Mouse (Mus musculus): Measurements from ENCODE around the gene Arhgap27. TPM values are rescaled to one million over a fixed set of nuclear protein-coding genes. Genes with fewer than 3 reads are reported as not detected.

The Arhgap27 gene
- polyA plus RNA-seq, 1 experiment from 2014 or later: 16.9 TPM

DNA sequence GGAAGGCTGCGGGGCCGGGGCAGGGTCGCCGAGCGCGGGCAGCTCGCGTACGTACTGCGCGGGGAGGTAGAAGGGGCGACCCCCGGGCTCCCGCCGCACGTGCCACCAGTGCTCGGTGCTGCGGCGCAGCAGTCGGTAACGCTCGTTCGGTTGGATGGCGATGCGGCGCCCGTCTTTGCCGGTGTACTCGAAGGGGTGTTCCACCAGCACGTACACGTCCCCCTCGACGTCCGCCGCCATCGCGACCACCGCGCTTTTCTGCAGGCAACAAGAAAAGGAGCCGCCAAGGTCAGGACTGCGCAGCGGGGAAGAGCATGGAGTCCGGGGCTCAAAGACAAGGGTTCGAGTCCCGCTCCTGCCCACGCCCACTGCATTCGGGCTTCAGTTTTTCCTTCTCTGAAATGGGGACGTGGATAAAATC lies 2.8 kb downstream of the Arhgap27 start:
- Histone ChIP-seq H3K4me3 (ENCODE audit: low read depth, low read length) (peak overlapping the region; percentile 49), H3K4me1 (replicated peaks; ENCODE audit: control insufficient read depth, insufficient read depth, low read length) (peaks cover 22% of the 10 kb centered on the region; the same call in 1 of the 2 replicates), H3K27ac (ENCODE audit: low read depth, low read length) (peak overlapping the region; percentile 41; the same call in 1 of the 2 replicates), H3K27me3 (replicated peaks; ENCODE audit: control insufficient read depth, insufficient read depth, low read length) (peaks cover 3% of the 10 kb centered on the region; the same call in 1 of the 2 replicates), H3K4me2 (replicated peaks; ENCODE audit: low read depth) (peak overlapping the region; percentile 91), H3K36me3 (ENCODE audit: control insufficient read depth, insufficient read depth) (no peaks in the 10 kb centered on the region), H3K9me3 (ENCODE audit: control insufficient read depth) (no peaks in the 10 kb centered on the region), H3K9ac (ENCODE audit: low read depth, low read length) (peak overlapping the region; percentile 57)
- TF ChIP-seq CTCF (IDR thresholded peaks at IDR 0.05; ENCODE audit: low read depth): no peak
- no peak for ATAC-seq
- 3% methylated on average over 47 of the region's 48 CpGs for WGBS

DNA sequence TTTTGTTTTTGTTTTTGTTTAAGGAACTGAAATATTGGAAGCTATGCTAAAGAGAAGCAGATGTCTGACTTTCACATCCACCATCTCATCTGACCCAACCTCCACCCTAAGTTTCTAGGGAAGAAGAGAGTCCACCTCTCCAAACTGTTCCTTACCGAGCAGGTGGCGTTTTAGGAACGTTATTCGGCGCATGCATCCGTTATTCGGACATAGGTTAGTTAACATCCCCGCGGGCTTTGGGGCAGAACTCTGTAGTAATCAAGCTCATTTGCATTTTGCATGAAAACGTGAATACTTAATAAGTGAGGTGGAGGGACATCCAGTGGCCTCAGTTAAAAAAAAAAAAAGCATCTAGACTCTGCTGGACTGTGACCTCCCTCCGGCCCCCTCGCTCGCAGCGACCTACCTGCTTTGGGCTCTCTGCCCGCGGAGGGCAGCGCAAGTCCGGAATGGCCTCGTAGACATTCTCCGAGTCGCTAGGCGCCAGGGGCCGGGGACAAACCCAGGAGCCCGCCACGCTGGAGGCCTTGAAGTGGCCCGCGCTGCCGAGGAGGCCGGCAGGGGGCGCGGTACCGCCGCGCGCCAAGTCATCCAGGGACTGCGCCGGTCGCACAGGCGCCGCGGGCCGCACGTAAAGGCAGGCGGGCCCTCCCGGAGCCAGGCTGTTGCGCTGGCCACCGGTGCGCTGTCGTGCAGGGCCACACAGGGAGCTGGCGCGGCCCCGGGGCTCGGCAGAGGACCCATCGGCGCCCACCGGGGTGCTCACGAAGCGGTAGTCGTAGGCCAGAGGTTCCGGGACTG lies 3.5 kb downstream of the Arhgap27 start:
- Histone ChIP-seq H3K9ac (ENCODE audit: low read depth, low read length) (peak overlapping the region; percentile 57), H3K4me2 (replicated peaks; ENCODE audit: low read depth) (peak overlapping the region; percentile 91), H3K27me3 (replicated peaks; ENCODE audit: control insufficient read depth, insufficient read depth, low read length) (peaks cover 3% of the 10 kb centered on the region; the same call in 1 of the 2 replicates), H3K4me3 (ENCODE audit: low read depth, low read length) (peak overlapping the region; percentile 49), H3K27ac (ENCODE audit: low read depth, low read length) (peak overlapping the region; percentile 41; the same call in 1 of the 2 replicates), H3K4me1 (replicated peaks; ENCODE audit: control insufficient read depth, insufficient read depth, low read length) (peaks cover 22% of the 10 kb centered on the region; the same call in 1 of the 2 replicates), H3K9me3 (ENCODE audit: control insufficient read depth) (no peaks in the 10 kb centered on the region), H3K36me3 (ENCODE audit: control insufficient read depth, insufficient read depth) (no peaks in the 10 kb centered on the region)
- WGBS: 4% methylated on average over 60 of the region's 60 CpGs
- peak; percentile 95 for TF ChIP-seq CTCF (IDR thresholded peaks at IDR 0.05; ENCODE audit: low read depth)
- peak; percentile 23 for ATAC-seq

DNA sequence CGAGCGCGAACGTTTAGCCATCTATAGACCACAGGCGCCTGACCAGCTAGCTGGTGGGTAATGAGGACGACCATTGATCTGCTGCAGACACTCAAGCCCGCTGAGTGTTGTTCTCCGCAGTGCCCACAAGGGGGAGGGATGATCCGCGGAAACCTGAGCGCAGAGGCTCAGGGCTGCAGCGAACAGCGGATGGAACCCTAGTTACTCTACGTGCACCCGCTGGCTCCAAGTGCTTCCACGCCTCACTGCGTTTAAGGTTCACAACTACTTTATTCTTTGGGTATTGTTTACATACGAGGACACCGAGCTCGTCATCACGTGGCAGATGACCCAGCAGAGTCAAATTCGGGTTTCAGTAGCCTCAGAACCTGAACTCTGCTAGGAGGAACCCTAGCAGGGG lies 4.4 kb downstream of the Arhgap27 start:
- no peaks in the 10 kb centered on the region for H3K9me3 ChIP-seq (ENCODE audit: control insufficient read depth)
- no peak overlapping the region for H3K9ac ChIP-seq (ENCODE audit: low read depth, low read length)
- H3K4me1 ChIP-seq (replicated peaks; ENCODE audit: control insufficient read depth, insufficient read depth, low read length): peaks cover 22% of the 10 kb centered on the region; the same call in 1 of the 2 replicates

DNA sequence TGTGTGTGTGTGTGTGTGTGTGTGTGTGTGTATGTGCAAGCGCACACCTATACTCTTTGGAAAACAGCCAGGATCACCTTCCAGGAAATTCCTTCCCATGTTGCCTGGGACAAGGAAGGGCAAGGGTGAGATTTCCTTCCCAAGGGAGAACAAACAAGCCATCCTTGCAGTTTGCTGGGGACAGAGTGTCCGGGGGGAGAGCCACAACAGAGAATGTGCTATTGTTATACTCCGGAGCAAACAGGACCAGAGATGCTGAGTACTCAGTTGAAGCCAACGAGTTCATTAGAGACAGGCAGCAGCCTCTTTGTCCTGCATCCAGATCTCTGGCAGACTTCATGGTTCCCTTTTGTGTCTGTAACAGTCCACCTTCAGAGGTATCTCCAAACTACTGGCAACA lies 5.2 kb downstream of the Arhgap27 start:
- peaks cover 22% of the 10 kb centered on the region; the same call in 1 of the 2 replicates for H3K4me1 ChIP-seq (replicated peaks; ENCODE audit: control insufficient read depth, insufficient read depth, low read length)
- peaks cover 3% of the 10 kb centered on the region; the same call in 1 of the 2 replicates for H3K27me3 ChIP-seq (replicated peaks; ENCODE audit: control insufficient read depth, insufficient read depth, low read length)
- no peaks in the 10 kb centered on the region for H3K9me3 ChIP-seq (ENCODE audit: control insufficient read depth)
- H3K27ac ChIP-seq (ENCODE audit: low read depth, low read length): peak overlapping the region; percentile 8; the same call in 1 of the 2 replicates
- TF ChIP-seq CTCF (IDR thresholded peaks at IDR 0.05; ENCODE audit: low read depth): no peak
- H3K4me2 ChIP-seq (replicated peaks; ENCODE audit: low read depth): peak overlapping the region; percentile 91
- H3K4me3 ChIP-seq (ENCODE audit: low read depth, low read length): no peak overlapping the region
- no peak overlapping the region for H3K9ac ChIP-seq (ENCODE audit: low read depth, low read length)
- ATAC-seq: peak; percentile 5; the same call in 1 of the 2 replicates
- WGBS: 36% methylated on average over 4 of the region's 4 CpGs
- H3K36me3 ChIP-seq (ENCODE audit: control insufficient read depth, insufficient read depth): no peaks in the 10 kb centered on the region

More for the DNA sequence above, 4.4 kb downstream of the Arhgap27 start:
- Histone ChIP-seq H3K36me3 (ENCODE audit: control insufficient read depth, insufficient read depth) (no peaks in the 10 kb centered on the region), H3K4me3 (ENCODE audit: low read depth, low read length) (peak overlapping the region; percentile 16; the same call in 1 of the 2 replicates), H3K27ac (ENCODE audit: low read depth, low read length) (no peak overlapping the region), H3K4me2 (replicated peaks; ENCODE audit: low read depth) (peak overlapping the region; percentile 91), H3K27me3 (replicated peaks; ENCODE audit: control insufficient read depth, insufficient read depth, low read length) (peaks cover 3% of the 10 kb centered on the region; the same call in 1 of the 2 replicates)
- no peak for ATAC-seq
- WGBS: 1% methylated on average over 22 of the region's 22 CpGs
- peak; percentile 92 for TF ChIP-seq CTCF (IDR thresholded peaks at IDR 0.05; ENCODE audit: low read depth)

DNA sequence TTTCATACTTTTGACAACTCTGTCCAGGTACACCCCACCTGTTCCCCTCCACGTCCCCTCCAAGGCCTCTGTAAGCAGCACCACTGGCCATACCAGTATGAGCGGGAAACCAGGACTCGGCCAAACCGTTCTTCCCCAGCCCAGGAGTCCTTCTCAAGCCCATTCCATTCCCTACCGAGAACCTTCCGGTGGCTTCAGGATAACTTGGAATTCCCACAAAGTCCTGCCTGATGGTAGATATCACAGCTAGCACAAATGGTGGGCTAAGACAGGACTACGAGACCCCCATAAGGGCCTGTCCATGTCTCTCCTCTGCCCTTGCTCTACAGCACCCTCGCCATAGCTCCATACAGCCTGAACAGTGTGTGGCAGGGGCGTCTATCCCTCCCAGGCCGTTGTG lies 5.8 kb downstream of the Arhgap27 start:
- no peak for TF ChIP-seq CTCF (IDR thresholded peaks at IDR 0.05; ENCODE audit: low read depth)
- Histone ChIP-seq H3K4me1 (replicated peaks; ENCODE audit: control insufficient read depth, insufficient read depth, low read length) (peaks cover 22% of the 10 kb centered on the region; the same call in 1 of the 2 replicates), H3K4me2 (replicated peaks; ENCODE audit: low read depth) (peak overlapping the region; percentile 60), H3K36me3 (ENCODE audit: control insufficient read depth, insufficient read depth) (no peaks in the 10 kb centered on the region), H3K9me3 (ENCODE audit: control insufficient read depth) (no peaks in the 10 kb centered on the region), H3K9ac (ENCODE audit: low read depth, low read length) (no peak overlapping the region), H3K4me3 (ENCODE audit: low read depth, low read length) (no peak overlapping the region), H3K27me3 (replicated peaks; ENCODE audit: control insufficient read depth, insufficient read depth, low read length) (peaks cover 3% of the 10 kb centered on the region; the same call in 1 of the 2 replicates), H3K27ac (ENCODE audit: low read depth, low read length) (0 out of 2 replicates have a peak overlapping the region, but pooled peaks have one; percentile 41)
- WGBS: 89% methylated on average over 10 of the region's 10 CpGs
- ATAC-seq: no peak

DNA sequence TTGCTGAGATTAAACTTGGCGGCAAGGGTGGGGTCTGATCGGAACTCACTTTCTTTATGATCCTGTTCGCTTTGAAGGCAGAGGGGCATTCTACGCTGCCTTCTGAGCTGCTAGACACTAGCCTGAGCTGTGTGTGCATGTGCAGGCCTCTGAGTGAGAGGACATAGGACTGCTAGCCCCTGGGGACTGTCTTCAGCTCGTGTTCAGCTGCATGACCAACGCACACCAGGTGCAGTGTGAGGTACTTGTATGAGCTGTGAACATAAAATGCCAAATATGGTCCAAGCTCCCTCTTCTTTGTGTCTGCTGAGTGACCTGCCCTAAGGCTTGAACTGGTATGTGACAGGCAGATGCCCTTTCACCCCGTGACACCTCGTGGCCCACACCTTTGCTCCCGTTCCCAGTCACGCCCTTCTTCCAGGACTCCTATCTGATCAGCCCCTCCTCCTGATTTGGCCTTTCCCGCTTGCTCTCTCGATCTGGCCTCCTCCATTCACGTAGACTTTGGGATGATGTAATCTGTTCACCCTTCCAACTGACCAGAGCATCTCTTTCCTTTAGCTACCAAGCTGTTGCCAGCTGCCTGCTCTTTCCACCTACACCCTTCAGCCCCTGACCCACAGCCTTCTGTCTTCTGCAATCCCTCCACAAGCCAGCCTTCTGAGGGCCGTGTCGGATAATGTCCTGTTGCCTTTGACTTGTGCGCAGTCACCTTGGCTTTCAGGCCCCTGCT lies 6.4 kb downstream of the Arhgap27 start:
- TF ChIP-seq CTCF (IDR thresholded peaks at IDR 0.05; ENCODE audit: low read depth): no peak
- H3K4me2 ChIP-seq (replicated peaks; ENCODE audit: low read depth): peak overlapping the region; percentile 60
- 54% methylated on average over 16 of the region's 16 CpGs for WGBS
- no peak overlapping the region for H3K9ac ChIP-seq (ENCODE audit: low read depth, low read length)
- H3K36me3 ChIP-seq (ENCODE audit: control insufficient read depth, insufficient read depth): no peaks in the 10 kb centered on the region
- H3K4me3 ChIP-seq (ENCODE audit: low read depth, low read length): no peak overlapping the region
- H3K9me3 ChIP-seq (ENCODE audit: control insufficient read depth): no peaks in the 10 kb centered on the region
- peak overlapping the region; percentile 82 for H3K27ac ChIP-seq (ENCODE audit: low read depth, low read length)
- peaks cover 19% of the 10 kb centered on the region; the same call in 1 of the 2 replicates for H3K4me1 ChIP-seq (replicated peaks; ENCODE audit: control insufficient read depth, insufficient read depth, low read length)
- no peak for ATAC-seq
- H3K27me3 ChIP-seq (replicated peaks; ENCODE audit: control insufficient read depth, insufficient read depth, low read length): peaks cover 2% of the 10 kb centered on the region; the same call in 1 of the 2 replicates

Data from intestine, postnatal 0 days (tissue).